Mouse (Mus musculus): ENCODE measurements around the gene Ckmt2. TPM values are rescaled to one million over a fixed set of nuclear protein-coding genes. Genes with fewer than 3 reads are reported as not detected.

Gene Ckmt2
- polyA plus RNA-seq (2015; fragmentation: Nextera tagmentation; extraction: Ambion mirVana) = 0.41 and 0.73 TPM in 2 replicates

DNA sequence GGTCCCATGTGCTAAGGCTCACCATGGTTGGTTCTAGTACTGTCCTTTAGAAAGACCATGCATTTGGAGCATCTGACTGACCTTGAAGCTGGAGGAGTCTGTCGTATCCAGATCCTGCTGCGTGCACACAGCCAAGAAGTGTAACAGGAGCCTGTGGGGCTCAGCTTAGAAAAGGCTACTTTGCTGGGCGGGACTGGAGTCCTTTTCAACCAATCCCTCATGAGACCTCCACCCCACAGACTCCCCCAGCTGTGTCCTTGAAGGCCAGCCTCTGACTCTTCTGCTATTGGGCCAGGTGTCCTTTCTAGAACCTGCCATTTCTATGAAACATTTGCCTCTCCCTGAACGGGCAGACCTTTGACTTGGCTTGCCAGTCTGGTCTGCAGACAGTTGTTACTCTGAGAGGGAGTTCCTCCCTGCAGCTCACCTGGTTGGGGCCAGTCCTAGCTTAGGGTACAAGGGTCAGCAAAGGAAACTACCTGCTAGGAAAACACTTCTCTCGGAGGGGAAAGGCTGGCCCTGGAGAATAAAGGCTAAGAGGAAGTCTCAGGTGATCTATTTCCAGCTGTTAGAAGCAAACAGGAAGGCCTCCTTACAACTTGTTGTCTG lies at the start of gene Ckmt2:
Gene Ckmt2 (minus strand): TSS at position 145 of the 609 bp plus-strand sequence.

DNA sequence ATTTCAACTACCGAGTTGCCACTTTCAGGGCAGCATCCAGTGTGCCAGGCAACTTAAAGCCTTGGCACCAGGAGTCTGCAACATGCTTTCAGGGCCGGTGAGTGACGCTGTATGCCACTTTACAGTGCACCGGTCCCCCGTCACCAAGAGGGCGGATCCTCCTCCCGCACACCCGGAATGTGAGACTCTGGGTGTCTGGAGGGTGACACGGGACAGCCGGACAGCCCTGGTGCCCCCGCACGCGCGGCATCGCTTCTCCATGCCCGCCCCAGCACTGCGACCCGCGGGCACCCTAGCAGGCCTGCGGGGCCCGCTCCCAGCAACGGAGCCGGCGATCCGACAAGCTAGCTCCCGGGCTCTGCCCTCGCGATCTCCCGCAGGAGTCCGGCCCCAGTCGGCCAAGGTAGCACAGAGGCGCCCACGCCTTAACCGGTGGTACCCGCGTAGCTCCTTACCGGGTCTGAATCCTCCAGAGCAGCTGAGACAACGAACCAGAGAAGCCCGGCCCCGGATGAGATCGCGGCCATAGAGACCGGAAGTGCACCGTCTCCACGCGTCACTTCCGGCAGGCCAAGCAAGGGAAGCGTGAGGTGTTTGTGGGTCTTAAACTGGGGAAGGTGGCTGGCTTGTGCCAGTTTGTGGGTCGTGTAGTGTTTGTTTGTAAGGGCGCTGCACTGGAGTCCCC lies 69.4 kb downstream of the Ckmt2 start, which contains the start of gene Zcchc9:
Gene Zcchc9 (minus strand): TSS at position 551 of the 685 bp plus-strand sequence.

Other genes with a start within 250 kb of the Ckmt2 start
- 0.65 and 1.7 TPM in 2 replicates for gene Acot12, start 135.4 kb downstream of the Ckmt2 start, polyA plus RNA-seq (2015; fragmentation: Nextera tagmentation; extraction: Ambion mirVana)
- gene Zcchc9, start 69.2 kb downstream of the Ckmt2 start, polyA plus RNA-seq (2015; fragmentation: Nextera tagmentation; extraction: Ambion mirVana) = 17.9 and 25.2 TPM in 2 replicates